22 mouse cellular contexts compared by ENCODE assay signal in the genomic region with DNA sequence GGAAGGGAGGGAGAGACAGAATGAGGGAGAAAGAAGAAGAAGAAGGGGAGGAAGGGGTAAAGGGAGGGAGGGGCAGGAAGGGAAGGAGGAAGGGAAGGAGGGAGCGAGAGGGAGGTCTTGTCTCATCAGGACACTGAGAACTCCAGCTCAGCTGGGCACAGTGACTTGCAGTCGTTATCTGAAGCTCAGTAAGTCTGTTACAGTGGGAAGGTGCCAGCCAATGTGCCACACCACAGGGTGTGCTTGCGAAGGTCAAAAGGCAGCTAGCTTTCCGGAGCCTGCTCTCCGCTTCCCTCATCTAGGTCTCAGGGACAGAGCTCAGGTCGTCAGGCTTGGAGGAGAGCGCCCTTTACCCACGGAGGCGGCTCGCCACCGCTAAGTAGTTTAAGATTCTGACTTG.
DNase-seq lines count a peak whose midpoint lies in the region; ATAC-seq and TF ChIP-seq lines count a peak whose summit lies in the region.
"Had no signal": no experiment of that assay in that cellular context is flagged by ENCODE, and none has a peak within 500 bp of the region (broad histone marks: within the 10 kb centered on the region; RNA-seq: fewer than 3 reads in every experiment).

No protein-coding gene starts in this region.

- peak; percentile 50 to 75 for DNase-seq in heart, adult 18-20 months
- no peak for DNase-seq in lung, postnatal 10 days
- peak; percentile 38 for DNase-seq in heart, postnatal 4 days
- no peak for DNase-seq in midbrain, postnatal 0 days (ENCODE audit: low spot score)
- no peak for DNase-seq in natural killer cell, adult 2 months (ENCODE audit: low spot score in 2 of 2)
- DNase-seq: adrenal gland, postnatal 14 days; cerebellum, adult 11 months; cerebellum, postnatal 14 days; embryo, embryonic 11 days; gastrocnemius, postnatal 36 days; kidney, adult 8-10 months; kidney, postnatal 25 days had no signal

- H3K4me1 ChIP-seq in heart, embryonic 11.5 days (ENCODE audit: control insufficient read depth, insufficient read depth, low read length) = peaks cover 14% of the 10 kb centered on the region
- H3K4me1 ChIP-seq in lung, embryonic 15.5 days = peaks cover 37% of the 10 kb centered on the region
- H3K4me1 ChIP-seq in stomach, embryonic 15.5 days = peaks cover 14% of the 10 kb centered on the region
- H3K4me1 ChIP-seq in midbrain, postnatal 0 days (ENCODE audit: insufficient read depth, low read length) = peaks cover 2% of the 10 kb centered on the region; the same call in 1 of the 2 replicates
- H3K4me1 ChIP-seq: midbrain, embryonic 15.5 days had no signal

- no peaks in the 10 kb centered on the region for H3K36me3 ChIP-seq in heart, embryonic 11.5 days (ENCODE audit: control insufficient read depth, insufficient read depth, low read length)
- H3K36me3 ChIP-seq in lung, embryonic 15.5 days = no peaks in the 10 kb centered on the region
- H3K36me3 ChIP-seq in stomach, embryonic 15.5 days = no peaks in the 10 kb centered on the region
- H3K36me3 ChIP-seq in midbrain, postnatal 0 days (ENCODE audit: insufficient read depth, low read length) = no peaks in the 10 kb centered on the region
- H3K36me3 ChIP-seq: forebrain, embryonic 15.5 days; G1E; limb, embryonic 12.5 days; midbrain, embryonic 15.5 days had no signal

- no peak overlapping the region for H3K4me2 ChIP-seq in heart, embryonic 11.5 days
- H3K4me2 ChIP-seq in lung, embryonic 15.5 days = no peak overlapping the region
- H3K4me2 ChIP-seq in stomach, embryonic 15.5 days = no peak overlapping the region
- no peak overlapping the region for H3K4me2 ChIP-seq in midbrain, postnatal 0 days (ENCODE audit: low read depth, low read length, poor library complexity, severe bottlenecking)
- H3K4me2 ChIP-seq: forebrain, embryonic 15.5 days; limb, embryonic 12.5 days; midbrain, embryonic 15.5 days had no signal

- H3K9ac ChIP-seq in heart, embryonic 11.5 days (ENCODE audit: low read depth, low read length) = no peak overlapping the region
- no peak overlapping the region for H3K9ac ChIP-seq in lung, embryonic 15.5 days
- H3K9ac ChIP-seq in stomach, embryonic 15.5 days = no peak overlapping the region
- no peak overlapping the region for H3K9ac ChIP-seq in midbrain, postnatal 0 days (replicated peaks; ENCODE audit: low read length, poor library complexity, severe bottlenecking)
- H3K9ac ChIP-seq: forebrain, embryonic 15.5 days; limb, embryonic 12.5 days; liver, embryonic 14.5 days; midbrain, embryonic 15.5 days had no signal

- H3K9me3 ChIP-seq in heart, embryonic 11.5 days (replicated peaks; ENCODE audit: control insufficient read depth, low read length) = no peaks in the 10 kb centered on the region
- H3K9me3 ChIP-seq in lung, embryonic 15.5 days = no peaks in the 10 kb centered on the region
- H3K9me3 ChIP-seq in stomach, embryonic 15.5 days = no peaks in the 10 kb centered on the region
- no peaks in the 10 kb centered on the region for H3K9me3 ChIP-seq in midbrain, postnatal 0 days (ENCODE audit: low read length)
- H3K9me3 ChIP-seq: forebrain, embryonic 15.5 days; G1E; limb, embryonic 12.5 days; midbrain, embryonic 15.5 days had no signal

- no peaks in the 10 kb centered on the region for H3K27me3 ChIP-seq in heart, embryonic 11.5 days (ENCODE audit: control insufficient read depth, insufficient read depth, low read length)
- H3K27me3 ChIP-seq in lung, embryonic 15.5 days = no peaks in the 10 kb centered on the region
- H3K27me3 ChIP-seq in stomach, embryonic 15.5 days (replicated peaks) = no peaks in the 10 kb centered on the region
- H3K27me3 ChIP-seq in midbrain, postnatal 0 days (ENCODE audit: insufficient read depth, low read length) = no peaks in the 10 kb centered on the region
- H3K27me3 ChIP-seq: forebrain, embryonic 15.5 days; limb, embryonic 12.5 days; midbrain, embryonic 15.5 days had no signal

- TF ChIP-seq CTCF in midbrain, postnatal 0 days (IDR thresholded peaks at IDR 0.05) = no peak

- no peak for ATAC-seq in heart, embryonic 11.5 days (replicated peaks; ENCODE audit: insufficient number of reproducible peaks, low FRiP score, low TSS enrichment)
- no peak for ATAC-seq in lung, embryonic 15.5 days (ENCODE audit: borderline replicate concordance, extremely low read depth, low FRiP score, low TSS enrichment)
- ATAC-seq in stomach, embryonic 15.5 days (ENCODE audit: insufficient read depth, low FRiP score, low read depth) = no peak
- ATAC-seq in midbrain, postnatal 0 days (ENCODE audit: low FRiP score) = no peak
- ATAC-seq: CD4-positive, CD25-positive, alpha-beta regulatory T cell, adult 4 months; forebrain, embryonic 15.5 days; hindbrain, postnatal 0 days; midbrain, embryonic 15.5 days had no signal

- no peak overlapping the region for H3K27ac ChIP-seq in heart, embryonic 11.5 days (ENCODE audit: low read depth, low read length)
- H3K27ac ChIP-seq in lung, embryonic 15.5 days = peak overlapping the region; percentile 24; the same call in 1 of the 2 replicates
- peak overlapping the region; percentile 16; the same call in 1 of the 2 replicates for H3K27ac ChIP-seq in stomach, embryonic 15.5 days
- H3K27ac ChIP-seq in midbrain, postnatal 0 days (ENCODE audit: low read depth, low read length) = no peak overlapping the region
- H3K27ac ChIP-seq: forebrain, embryonic 15.5 days; hindbrain, postnatal 0 days; limb, embryonic 12.5 days; liver, embryonic 14.5 days; midbrain, embryonic 15.5 days had no signal

- no peak overlapping the region for H3K4me3 ChIP-seq in heart, embryonic 11.5 days (ENCODE audit: low read depth, low read length)
- no peak overlapping the region for H3K4me3 ChIP-seq in lung, embryonic 15.5 days
- no peak overlapping the region for H3K4me3 ChIP-seq in stomach, embryonic 15.5 days (replicated peaks)
- H3K4me3 ChIP-seq in midbrain, postnatal 0 days (ENCODE audit: low read depth, low read length) = no peak overlapping the region
- H3K4me3 ChIP-seq: forebrain, embryonic 15.5 days; limb, embryonic 12.5 days; midbrain, embryonic 15.5 days had no signal

- WGBS in heart, embryonic 11.5 days (ENCODE audit: insufficient replicate concordance) = 28% methylated on average over 11 of the region's 11 CpGs
- 42% methylated on average over 11 of the region's 11 CpGs for WGBS in lung, embryonic 15.5 days
- WGBS in stomach, embryonic 15.5 days = 54% methylated on average over 11 of the region's 11 CpGs
- 49% methylated on average over 11 of the region's 11 CpGs for WGBS in midbrain, postnatal 0 days

Comparison
In these comparisons a context has a peak if more than half of its experiments do, and no peak if none do; other contexts are left out.
1. DNase-seq: peak in heart, adult 18-20 months (2 of 2) and heart, postnatal 4 days (single experiment); none in lung, postnatal 10 days (single experiment), midbrain, postnatal 0 days (single experiment) and natural killer cell, adult 2 months (0 of 2).
2. H3K27ac ChIP-seq: peak in lung, embryonic 15.5 days (single experiment) and stomach, embryonic 15.5 days (single experiment); none in heart, embryonic 11.5 days (single experiment) and midbrain, postnatal 0 days (single experiment).